9 mouse cellular contexts compared by ENCODE assay signal in genomic region chr10:44381397-44381796, GRCm38 (mm10).
DNase-seq lines count a peak whose midpoint lies in the region; ATAC-seq and TF ChIP-seq lines count a peak whose summit lies in the region.
"Had no signal": no experiment of that assay in that cellular context is flagged by ENCODE, and none has a peak within 500 bp of the region (broad histone marks: within the 10 kb centered on the region; RNA-seq: fewer than 3 reads in every experiment).

No protein-coding gene starts in this region.

- ATAC-seq in hindbrain, embryonic 11.5 days (ENCODE audit: low FRiP score), result no peak
- peak; percentile 39 to 59 for ATAC-seq in hematopoietic stem cell, adult 5-6 weeks (replicated peaks in 1 of 2; ENCODE audit: insufficient read depth in 1 of 2, low FRiP score in 2 of 2, low TSS enrichment in 1 of 2, low read depth in 1 of 2, poor library complexity in 2 of 2, severe bottlenecking in 2 of 2)
- ATAC-seq in midbrain, embryonic 15.5 days (replicated peaks), result peak; percentile 74

- intact Hi-C loops in left cerebral cortex, postnatal 10 days (cut with DNase I), result no loop called here

- no peak overlapping the region for H3K27ac ChIP-seq in hindbrain, embryonic 11.5 days (ENCODE audit: low read depth, low read length)
- H3K27ac ChIP-seq in hindbrain, embryonic 10.5 days, result no peak overlapping the region
- H3K27ac ChIP-seq in midbrain, embryonic 15.5 days, result no peak overlapping the region

- H3K27me3 ChIP-seq in hindbrain, embryonic 11.5 days (ENCODE audit: control insufficient read depth, insufficient read depth, low read length), result no peaks in the 10 kb centered on the region
- no peaks in the 10 kb centered on the region for H3K27me3 ChIP-seq in hindbrain, embryonic 10.5 days (ENCODE audit: insufficient read depth, poor library complexity, severe bottlenecking)
- no peaks in the 10 kb centered on the region for H3K27me3 ChIP-seq in midbrain, embryonic 15.5 days (replicated peaks)
- H3K27me3 ChIP-seq: liver, embryonic 15.5 days had no signal

- no peaks in the 10 kb centered on the region for H3K36me3 ChIP-seq in hindbrain, embryonic 11.5 days (ENCODE audit: control insufficient read depth, insufficient read depth, low read length)
- H3K36me3 ChIP-seq in hindbrain, embryonic 10.5 days, result no peaks in the 10 kb centered on the region
- no peaks in the 10 kb centered on the region for H3K36me3 ChIP-seq in midbrain, embryonic 15.5 days (replicated peaks)
- H3K36me3 ChIP-seq: liver, embryonic 15.5 days had no signal

- no peak overlapping the region for H3K4me3 ChIP-seq in hindbrain, embryonic 11.5 days (ENCODE audit: low read depth, low read length)
- no peak overlapping the region for H3K4me3 ChIP-seq in hindbrain, embryonic 10.5 days
- H3K4me3 ChIP-seq in midbrain, embryonic 15.5 days, result no peak overlapping the region

- WGBS in hindbrain, embryonic 11.5 days, result 60% methylated on average over 3 of the region's 3 CpGs
- 53% methylated on average over 3 of the region's 3 CpGs for WGBS in hindbrain, embryonic 10.5 days
- 30% methylated on average over 3 of the region's 3 CpGs for WGBS in midbrain, embryonic 15.5 days

- TF ChIP-seq CTCF in brain, embryonic 14.5 days (IDR thresholded peaks at IDR 0.05; ENCODE audit: borderline replicate concordance, extremely low read depth, insufficient read depth, insufficient read length), result no peak

- no peak overlapping the region for H3K4me2 ChIP-seq in hindbrain, embryonic 11.5 days (replicated peaks; ENCODE audit: low read depth, low read length)
- H3K4me2 ChIP-seq in midbrain, embryonic 15.5 days, result no peak overlapping the region

- DNase-seq in hindbrain, embryonic 11.5 days (ENCODE audit: low spot score), result peak; percentile 30
- DNase-seq in hindbrain, embryonic 10.5 days (ENCODE audit: low spot score), result no peak
- peak; percentile 85 for DNase-seq in brain, embryonic 14.5 days (ENCODE audit: low read depth)
- DNase-seq in frontal cortex, postnatal 10 days (ENCODE audit: low spot score in 2 of 2), result peak; percentile 15 to 56
- DNase-seq in left cerebral cortex, postnatal 10 days (ENCODE audit: extremely low spot score in 1 of 2, low spot score in 2 of 2), result peak; percentile 50 to 79
- DNase-seq in thymus, postnatal 10 days (ENCODE audit: low spot score in 2 of 2), result peak; percentile 11 to 12

- H3K9ac ChIP-seq in hindbrain, embryonic 11.5 days (ENCODE audit: low read depth, low read length), result no peak overlapping the region
- no peak overlapping the region for H3K9ac ChIP-seq in midbrain, embryonic 15.5 days
- H3K9ac ChIP-seq: liver, embryonic 15.5 days had no signal

- no peaks in the 10 kb centered on the region for H3K9me3 ChIP-seq in hindbrain, embryonic 11.5 days (ENCODE audit: control insufficient read depth, low read length)
- H3K9me3 ChIP-seq in hindbrain, embryonic 10.5 days, result no peaks in the 10 kb centered on the region
- no peaks in the 10 kb centered on the region for H3K9me3 ChIP-seq in midbrain, embryonic 15.5 days
- H3K9me3 ChIP-seq: liver, embryonic 15.5 days had no signal

- no peak for TF ChIP-seq POLR2A in brain, embryonic 14.5 days (IDR thresholded peaks at IDR 0.05; ENCODE audit: borderline replicate concordance, extremely low read depth, insufficient read depth, insufficient read length, poor library complexity, severe bottlenecking)

- no peaks in the 10 kb centered on the region for H3K4me1 ChIP-seq in hindbrain, embryonic 11.5 days (replicated peaks; ENCODE audit: control insufficient read depth, insufficient read depth, low read length)
- H3K4me1 ChIP-seq in hindbrain, embryonic 10.5 days (replicated peaks), result peaks cover 16% of the 10 kb centered on the region; the same call in 1 of the 2 replicates
- peaks cover 18% of the 10 kb centered on the region for H3K4me1 ChIP-seq in midbrain, embryonic 15.5 days
